Mouse (Mus musculus): ENCODE data around the gene Pptc7.

Gene Pptc7

GRCm38 (mm10) chr5:122302810-122303745, 18.9 kb downstream of the Pptc7 start:
- no peak for DNase-seq

- DNase-seq = no peak
These were observed 19.8 kb downstream of the Pptc7 start for GRCm38 (mm10) chr5:122303937-122304336.

DNA sequence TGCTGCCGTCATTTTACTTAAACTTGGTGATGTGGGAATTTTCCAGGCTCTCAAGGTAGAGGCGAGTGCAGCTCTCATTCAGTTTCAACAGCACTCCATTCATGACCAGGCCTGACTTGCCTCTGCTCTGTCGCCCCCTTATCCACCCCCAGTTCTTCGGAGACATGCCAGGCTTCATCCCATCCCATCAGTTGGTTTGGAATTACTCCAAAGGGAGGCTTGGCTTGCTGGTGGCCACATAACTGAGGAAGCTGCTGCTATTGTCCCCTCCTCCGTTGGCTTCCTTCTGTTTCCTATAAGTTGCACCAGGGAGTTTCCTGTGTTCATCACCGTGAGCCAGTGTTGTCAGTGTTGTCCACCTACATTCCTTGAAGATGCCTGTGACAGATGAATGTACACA, 20.4 kb downstream of the Pptc7 start:
- DNase-seq = no peak

DNA sequence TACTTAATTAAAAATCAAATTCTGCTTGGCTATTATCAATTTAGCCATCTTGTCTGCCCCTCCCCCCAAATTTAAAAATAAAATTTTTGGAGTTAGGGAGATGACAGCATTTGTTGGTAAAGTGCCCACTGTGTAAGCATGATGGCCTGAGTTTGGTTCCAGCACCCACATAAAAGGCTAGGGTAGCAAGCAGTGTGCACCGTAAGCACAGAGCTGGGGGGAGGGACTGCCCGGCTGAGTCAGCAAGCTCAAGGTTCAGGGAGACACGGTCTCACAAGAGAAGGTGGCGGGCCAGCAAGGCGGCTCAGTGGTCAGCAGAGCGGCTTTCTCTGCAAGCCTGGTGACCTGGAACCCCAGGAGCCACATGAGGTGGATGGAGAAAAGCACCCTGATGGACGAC, 21.3 kb downstream of the Pptc7 start:
- DNase-seq = no peak

GRCm38 (mm10) chr5:122306536-122306935, 22.4 kb downstream of the Pptc7 start:
- DNase-seq = no peak

DNA sequence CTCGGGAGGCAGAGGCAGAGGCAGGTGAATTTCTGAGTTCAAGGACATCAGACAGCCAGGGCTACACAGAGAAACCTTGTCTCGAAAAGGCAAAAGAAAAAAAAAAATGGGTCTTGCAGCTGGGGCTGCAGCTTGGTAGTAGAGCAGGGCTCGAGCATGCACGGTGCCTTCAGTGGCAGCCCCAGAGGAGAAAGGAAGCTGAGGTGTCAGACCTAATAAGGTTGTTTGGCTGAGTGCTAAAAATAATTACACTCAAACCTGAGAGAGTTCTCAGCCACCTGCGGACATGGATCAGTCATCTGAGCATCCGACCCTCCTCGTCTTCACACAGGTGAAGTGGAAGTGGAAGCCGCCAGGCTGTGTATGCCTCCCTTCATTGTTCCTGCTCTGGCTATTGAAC, 26.5 kb downstream of the Pptc7 start:
- DNase-seq = peak; percentile 79

- DNase-seq = peak; percentile 84
These were observed 27.5 kb downstream of the Pptc7 start for GRCm38 (mm10) chr5:122311692-122312091.

DNA sequence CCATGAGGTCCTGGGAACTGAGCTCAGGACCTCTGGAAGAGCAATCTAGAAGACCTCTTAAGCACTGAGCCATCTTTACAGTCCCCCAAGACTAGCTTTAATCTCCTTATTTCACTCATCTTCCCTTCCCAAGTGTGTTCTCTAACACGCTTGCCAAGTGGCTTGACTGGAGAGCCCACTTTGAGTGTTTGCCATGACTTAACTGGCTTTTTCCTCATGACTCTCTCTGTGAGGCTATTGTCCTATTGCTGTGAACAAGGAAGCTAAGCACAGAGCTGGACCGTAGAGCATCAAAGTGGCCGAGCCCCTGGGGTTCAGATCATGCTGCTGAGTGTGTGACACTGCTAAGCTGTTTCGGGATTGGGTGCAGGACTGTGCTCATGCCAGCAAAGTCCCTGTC, 28.2 kb downstream of the Pptc7 start:
- DNase-seq = no peak

DNA sequence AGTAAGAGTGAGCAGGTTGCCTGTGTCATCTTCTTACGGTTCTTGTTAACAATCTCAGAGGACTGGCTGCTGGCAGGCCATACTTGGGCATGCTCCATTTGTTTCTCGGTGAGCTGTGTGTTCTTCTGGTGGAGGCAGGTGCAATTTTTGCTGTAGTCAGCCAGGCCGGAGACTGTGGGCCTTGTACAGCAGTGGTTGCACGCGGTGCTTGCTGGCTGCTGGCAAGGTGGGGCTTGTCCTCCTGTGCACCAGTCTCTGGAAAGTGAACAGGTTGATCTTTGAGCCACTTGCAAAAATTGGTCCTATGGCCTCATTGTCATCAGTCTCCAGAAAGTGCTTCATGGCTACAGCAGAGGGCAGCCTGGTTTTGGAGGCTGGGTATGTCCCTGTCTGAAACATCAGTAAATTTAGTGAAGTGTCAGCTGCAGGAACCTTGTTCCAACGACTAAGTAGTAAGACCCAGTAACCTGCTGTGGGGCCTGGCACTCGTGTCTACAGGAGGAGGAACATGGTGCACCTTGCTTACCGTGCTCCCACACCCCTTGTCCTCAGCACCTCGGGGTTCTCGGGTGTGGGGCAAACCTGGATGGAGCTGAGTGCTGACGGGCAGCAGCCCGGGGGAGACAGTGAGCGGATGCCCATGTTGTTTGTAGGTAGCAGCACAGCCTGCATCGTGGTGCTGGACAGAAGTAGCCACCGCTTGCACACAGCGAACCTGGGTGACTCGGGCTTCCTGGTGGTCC, 28.9 kb downstream of the Pptc7 start:
- peak; percentile 73 for DNase-seq

DNA sequence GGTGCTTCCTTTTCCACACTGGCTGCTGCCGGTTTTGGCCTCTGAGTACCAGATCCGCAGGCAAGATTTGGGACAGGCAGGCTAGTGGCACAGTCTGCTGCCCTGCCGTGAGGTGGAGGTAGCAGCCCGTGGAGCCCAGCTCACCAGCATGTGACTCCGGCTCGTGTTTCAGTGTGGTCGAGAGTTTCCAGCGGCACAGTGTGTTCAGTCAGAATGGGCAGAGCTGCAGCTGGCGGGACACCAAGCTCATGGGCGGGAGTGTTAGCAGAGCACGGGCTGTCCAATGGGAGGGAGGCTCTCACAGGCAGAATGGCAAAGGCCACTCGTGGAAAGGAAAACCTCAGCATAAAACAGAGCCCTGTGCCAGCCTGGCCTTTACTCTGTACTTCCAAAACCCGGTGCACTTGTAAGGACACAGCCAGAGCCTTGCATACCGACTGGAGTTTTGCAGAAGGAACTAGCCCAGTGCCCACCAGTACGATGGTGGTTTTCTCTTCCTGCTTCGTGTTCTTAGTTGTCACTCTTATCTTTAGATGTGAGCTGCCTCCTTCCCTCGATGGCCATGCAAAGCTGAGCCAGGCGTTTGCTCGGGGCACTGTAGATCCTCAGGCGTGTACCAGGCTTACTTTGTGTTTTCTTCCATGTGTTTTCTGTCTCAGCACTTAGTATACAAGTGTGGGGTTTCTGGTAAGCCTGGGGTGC, 31.0 kb downstream of the Pptc7 start:
- DNase-seq = peak; percentile 59

DNA sequence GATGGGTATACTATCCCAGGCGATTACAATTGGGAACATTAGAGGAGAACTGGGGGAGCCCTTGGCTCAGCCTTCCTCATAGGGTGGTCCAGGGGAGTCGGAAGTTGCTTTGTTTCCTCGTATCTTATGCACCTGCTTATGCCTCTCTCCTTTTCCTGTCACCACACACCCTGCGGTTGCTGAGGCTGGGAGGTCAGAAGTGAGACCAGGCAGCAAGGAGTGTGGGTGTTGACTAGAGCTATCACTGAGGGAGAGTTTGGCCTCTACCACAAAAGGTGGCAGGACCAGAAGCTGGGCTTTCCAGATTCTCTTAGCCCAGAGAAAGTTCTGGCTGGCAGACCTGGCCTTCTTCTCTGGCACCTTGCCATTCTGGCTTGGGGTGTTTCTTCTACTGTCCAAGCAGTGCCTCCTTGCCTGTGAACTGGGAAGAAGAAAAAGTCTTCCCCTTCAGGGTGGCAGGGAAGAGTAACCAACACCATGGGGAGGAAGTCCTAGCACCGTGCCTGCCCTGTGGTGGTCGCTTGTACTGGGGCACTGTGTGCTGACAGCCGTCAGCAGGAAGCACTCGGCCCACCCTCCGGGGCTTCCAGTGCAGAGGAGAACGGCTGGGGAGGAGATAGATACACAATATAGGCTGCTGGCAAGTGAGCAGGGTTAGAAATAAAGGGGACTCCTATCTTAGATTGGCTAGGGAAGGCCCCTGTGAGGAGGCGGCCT, 33.3 kb downstream of the Pptc7 start:
- DNase-seq = peak; percentile 79

- DNase-seq = peak; percentile 75
These were observed 33.9 kb downstream of the Pptc7 start for GRCm38 (mm10) chr5:122318100-122318499.

- peak; percentile 26 for DNase-seq
These were observed 34.8 kb downstream of the Pptc7 start for GRCm38 (mm10) chr5:122318976-122319375.

GRCm38 (mm10) chr5:122319474-122320204, 35.5 kb downstream of the Pptc7 start:
- DNase-seq = no peak

GRCm38 (mm10) chr5:122320205-122320781, 36.1 kb downstream of the Pptc7 start:
- DNase-seq = no peak

- no peak for DNase-seq
These were observed 39.4 kb downstream of the Pptc7 start for GRCm38 (mm10) chr5:122323523-122323922.

DNA sequence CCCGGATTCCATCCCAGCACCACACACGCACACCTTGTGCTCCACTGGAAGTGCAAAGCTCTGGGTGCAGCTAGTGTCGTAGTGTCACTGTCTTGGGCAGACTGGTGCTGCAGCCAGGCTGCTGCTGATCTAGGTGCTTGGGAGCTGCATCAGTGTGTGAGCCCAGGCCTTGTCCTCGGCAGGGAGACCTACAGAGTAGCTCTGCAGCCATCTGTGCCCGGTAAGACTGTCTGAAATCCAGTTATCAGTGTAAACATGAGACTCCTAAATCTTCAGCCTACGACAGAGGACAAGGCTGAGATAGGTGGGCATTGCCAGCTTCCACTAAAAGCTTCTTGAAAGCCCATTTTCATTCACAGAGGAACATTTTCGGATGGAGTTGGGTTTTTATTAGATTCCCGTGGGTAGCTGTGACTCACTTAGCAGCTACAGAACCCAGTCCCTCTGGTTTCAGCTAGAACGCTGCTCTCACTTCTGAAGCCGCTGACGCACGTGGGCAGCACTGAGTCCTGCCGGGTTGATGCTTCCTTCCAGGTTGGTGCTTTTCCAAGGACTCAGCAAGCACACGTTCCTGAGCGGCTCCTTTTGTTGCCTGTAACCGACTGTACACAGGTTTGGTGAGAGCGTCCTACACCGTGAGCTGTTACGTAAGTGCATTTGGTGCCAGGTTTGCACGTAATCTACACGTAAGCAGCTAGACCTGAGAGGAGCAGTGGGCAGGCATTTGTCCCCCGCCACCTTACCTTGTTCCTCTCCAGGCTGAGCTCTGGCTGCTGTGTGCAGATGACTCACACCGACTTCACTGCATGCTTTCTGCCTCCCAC, 40.7 kb downstream of the Pptc7 start:
- DNase-seq = no peak

GRCm38 (mm10) chr5:122325477-122325876, 41.3 kb downstream of the Pptc7 start:
- DNase-seq = no peak

DNA sequence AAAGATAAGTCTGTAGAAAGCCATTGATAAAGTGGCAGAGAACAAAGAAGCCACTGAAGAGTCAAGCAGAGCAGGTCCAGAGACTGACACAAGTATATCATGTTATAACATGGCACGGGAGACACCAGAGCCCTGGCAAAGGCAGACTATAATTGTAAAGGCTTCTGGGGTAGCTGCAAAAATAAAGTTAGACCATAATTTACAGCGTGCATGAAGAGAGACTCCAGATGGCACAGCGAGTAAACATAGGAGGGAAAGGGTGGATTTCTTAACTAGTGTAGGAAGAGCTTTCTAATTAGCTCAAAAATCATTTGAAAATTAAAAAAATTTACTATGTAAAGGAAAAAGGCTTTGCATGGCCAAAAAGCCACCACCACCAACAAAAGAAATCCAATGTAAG, 43.1 kb downstream of the Pptc7 start:
- no peak for DNase-seq

- DNase-seq = no peak
These were observed 46.1 kb downstream of the Pptc7 start for GRCm38 (mm10) chr5:122330269-122330668.

GRCm38 (mm10) chr5:122334682-122335081, 50.5 kb downstream of the Pptc7 start:
- DNase-seq = peak; percentile 66
